ENCODE assay signal across 34 mouse cellular contexts in genomic region chr17:33584061-33584460, GRCm38 (mm10). TPM values are rescaled to one million over a fixed set of nuclear protein-coding genes. Genes with fewer than 3 reads are reported as not detected.
"Had no signal": no experiment of that assay in that cellular context is flagged by ENCODE, and none has a peak within 500 bp of the region (broad histone marks: within the 10 kb centered on the region; RNA-seq: fewer than 3 reads in every experiment).

No protein-coding gene starts in this region.

- DNase-seq: heart, postnatal 10 days; heart, postnatal 14 days; heart, postnatal 36 days; heart, postnatal 4 days; kidney, adult 11 months; kidney, adult 18-20 months; kidney, adult 2 months; kidney, adult 8-10 months; kidney, adult 9 months; kidney, postnatal 10 days; kidney, postnatal 14 days; kidney, postnatal 25 days; kidney, postnatal 36 days; kidney, postnatal 4 days; layer of hippocampus, adult 9-11 months had no signal

- H3K4me2 ChIP-seq: heart, embryonic 11.5 days; heart, embryonic 12.5 days; heart, embryonic 13.5 days; heart, embryonic 15.5 days; hindbrain, embryonic 12.5 days; hindbrain, embryonic 13.5 days; hindbrain, embryonic 14.5 days; hindbrain, embryonic 15.5 days; intestine, embryonic 15.5 days; kidney, embryonic 15.5 days had no signal

- H3K27ac ChIP-seq: heart, embryonic 13.5 days; heart, embryonic 15.5 days; hindbrain, embryonic 10.5 days; hindbrain, embryonic 12.5 days; hindbrain, embryonic 13.5 days; hindbrain, embryonic 14.5 days; hindbrain, embryonic 15.5 days; hindbrain, postnatal 0 days; intestine, embryonic 15.5 days; kidney, embryonic 15.5 days; kidney, postnatal 0 days; layer of hippocampus, adult 2 months; left cerebral cortex, adult 2 months had no signal

- ATAC-seq: hindbrain, embryonic 16.5 days; hindbrain, postnatal 0 days; inflammation-experienced regulatory T-cells, adult 6 months; intestine, embryonic 15.5 days; intestine, embryonic 16.5 days; intestine, postnatal 0 days had no signal

- H3K9ac ChIP-seq: heart, embryonic 12.5 days; heart, embryonic 13.5 days; heart, embryonic 15.5 days; hindbrain, embryonic 12.5 days; hindbrain, embryonic 13.5 days; hindbrain, embryonic 14.5 days; hindbrain, embryonic 15.5 days; intestine, embryonic 15.5 days; kidney, embryonic 15.5 days had no signal

- H3K27me3 ChIP-seq: heart, embryonic 15.5 days; hindbrain, embryonic 12.5 days; hindbrain, embryonic 13.5 days; hindbrain, embryonic 15.5 days; intestine, embryonic 15.5 days; kidney, embryonic 15.5 days had no signal

- H3K4me1 ChIP-seq: heart, embryonic 12.5 days; heart, embryonic 13.5 days; heart, embryonic 15.5 days; hindbrain, embryonic 10.5 days; hindbrain, embryonic 12.5 days; hindbrain, embryonic 13.5 days; hindbrain, embryonic 15.5 days; intestine, embryonic 15.5 days; kidney, embryonic 15.5 days had no signal

- H3K9me3 ChIP-seq: heart, embryonic 12.5 days; heart, embryonic 13.5 days; heart, embryonic 15.5 days; hindbrain, embryonic 10.5 days; hindbrain, embryonic 12.5 days; hindbrain, embryonic 13.5 days; hindbrain, embryonic 15.5 days; intestine, embryonic 15.5 days; kidney, embryonic 15.5 days had no signal

- H3K36me3 ChIP-seq: heart, embryonic 12.5 days; heart, embryonic 13.5 days; heart, embryonic 15.5 days; hindbrain, embryonic 10.5 days; hindbrain, embryonic 12.5 days; hindbrain, embryonic 13.5 days; hindbrain, embryonic 15.5 days; intestine, embryonic 15.5 days; kidney, embryonic 15.5 days had no signal

- H3K4me3 ChIP-seq: heart, embryonic 12.5 days; heart, embryonic 13.5 days; heart, embryonic 15.5 days; hindbrain, embryonic 10.5 days; hindbrain, embryonic 12.5 days; hindbrain, embryonic 13.5 days; hindbrain, embryonic 15.5 days; intestine, embryonic 15.5 days; kidney, embryonic 15.5 days; layer of hippocampus, adult 2 months; left cerebral cortex, adult 2 months had no signal

RNA-seq across cellular contexts. Expression of gene Pram1, which starts 53.8 kb away (rescaled TPM):
- total RNA-seq: heart, postnatal 4 days; hindbrain, postnatal 0 days had no signal
- polyA plus RNA-seq: kidney, embryonic 15.5 days had no signal
